In the genomic region with DNA sequence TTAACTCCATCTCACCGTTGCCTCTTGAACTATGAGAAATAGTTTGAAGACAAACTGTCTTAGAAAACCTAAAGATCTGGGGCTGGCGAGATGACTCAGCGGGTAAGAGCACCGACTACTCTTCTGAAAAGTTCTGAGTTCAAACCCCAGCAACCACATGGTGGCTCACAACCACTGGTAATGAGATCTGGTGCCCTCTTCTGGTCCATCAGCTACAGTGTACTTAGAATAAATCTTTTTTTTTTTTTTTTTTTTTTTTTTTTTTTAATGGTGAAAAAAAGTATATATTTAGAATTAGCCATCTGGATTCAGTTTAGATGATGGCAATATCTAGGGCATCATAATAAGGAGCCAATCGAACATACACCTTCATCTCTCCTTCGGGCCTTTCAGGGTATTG, we compare ENCODE assay signal across 12 mouse cellular contexts.
"Had no signal": no experiment of that assay in that cellular context is flagged by ENCODE, and none has a peak within 500 bp of the region (broad histone marks: within the 10 kb centered on the region; RNA-seq: fewer than 3 reads in every experiment).

No protein-coding gene starts in this region.

- H3K4me3 ChIP-seq: limb, embryonic 10.5 days; liver, embryonic 15.5 days; midbrain, embryonic 13.5 days; neural tube, embryonic 12.5 days; stomach, embryonic 15.5 days had no signal

- H3K27ac ChIP-seq: limb, embryonic 10.5 days; liver, embryonic 15.5 days; midbrain, embryonic 13.5 days; neural tube, embryonic 12.5 days; stomach, embryonic 15.5 days had no signal

- DNase-seq: kidney, adult 8-10 months; kidney, postnatal 25 days; lung, adult 2 months; lung, postnatal 36 days; retina, postnatal 1 day; right cerebral cortex, postnatal 14 days; thymus, postnatal 4 days had no signal
